Mouse (Mus musculus) midbrain, embryonic 15.5 days (tissue): ENCODE data around the gene Tep1. TPM values are rescaled to one million over a fixed set of nuclear protein-coding genes. Genes with fewer than 3 reads are reported as not detected.

ENCODE experiments used
- ATAC-seq: fragments of 200-750 bp; cut with Nextera tagmentation; replicated peaks from 2 replicates; pipeline ENCODE4 v1.8.0; 2017; ENCODE audit warnings: moderate TSS enrichment
- H3K27ac ChIP-seq: fragments of 300-500 bp; sonication (generic); 2 replicates; pipeline ENCODE4 v1.5.1; 2015; ENCODE audit warnings: mild to moderate bottlenecking, inconsistent platforms
- H3K27me3 ChIP-seq: fragments of 300-500 bp; sonication (generic); replicated peaks from 2 replicates; pipeline ENCODE4 v1.6.1; 2015; ENCODE audit warnings: inconsistent platforms
- H3K36me3 ChIP-seq: fragments of 300-500 bp; sonication (generic); replicated peaks from 2 replicates; pipeline ENCODE4 v1.6.1; 2015; ENCODE audit warnings: inconsistent platforms
- H3K4me1 ChIP-seq: fragments of 300-500 bp; sonication (generic); 2 replicates; pipeline ENCODE4 v1.6.1; 2015; ENCODE audit warnings: inconsistent platforms
- H3K4me2 ChIP-seq: fragments of 300-500 bp; sonication (generic); 2 replicates; pipeline ENCODE4 v1.6.1; 2015; ENCODE audit warnings: inconsistent platforms, mild to moderate bottlenecking, moderate library complexity
- H3K4me3 ChIP-seq: fragments of 300-500 bp; sonication (generic); 2 replicates; pipeline ENCODE4 v1.5.1; 2015; ENCODE audit warnings: mild to moderate bottlenecking, inconsistent platforms
- H3K9ac ChIP-seq: fragments of 300-500 bp; sonication (generic); 2 replicates; pipeline ENCODE4 v1.6.1; 2015; ENCODE audit warnings: mild to moderate bottlenecking, inconsistent platforms
- H3K9me3 ChIP-seq: fragments of 300-500 bp; sonication (generic); 2 replicates; pipeline ENCODE4 v1.6.1; 2016; ENCODE audit warnings: inconsistent platforms
- WGBS: fragments of 180-500 bp; shearing (Covaris S2); methylation state at CpG from one replicate; pipeline ENCODE4 v1.1.7; 2015; ENCODE audit warnings: mixed read lengths; 5-methylcytosine and 5-hydroxymethylcytosine counted together
- polyA plus RNA-seq: library from polyadenylated mRNA; unstranded; fragments of >200 nt; fragmentation: Nextera tagmentation; extraction: Ambion mirVana; gene quantifications from 2 replicates; pipeline ENCODE4 v1.2.1, GENCODE M21; 2015

Gene Tep1
- polyA plus RNA-seq, 1 experiment from 2014 or later, result 2.6 TPM

DNA sequence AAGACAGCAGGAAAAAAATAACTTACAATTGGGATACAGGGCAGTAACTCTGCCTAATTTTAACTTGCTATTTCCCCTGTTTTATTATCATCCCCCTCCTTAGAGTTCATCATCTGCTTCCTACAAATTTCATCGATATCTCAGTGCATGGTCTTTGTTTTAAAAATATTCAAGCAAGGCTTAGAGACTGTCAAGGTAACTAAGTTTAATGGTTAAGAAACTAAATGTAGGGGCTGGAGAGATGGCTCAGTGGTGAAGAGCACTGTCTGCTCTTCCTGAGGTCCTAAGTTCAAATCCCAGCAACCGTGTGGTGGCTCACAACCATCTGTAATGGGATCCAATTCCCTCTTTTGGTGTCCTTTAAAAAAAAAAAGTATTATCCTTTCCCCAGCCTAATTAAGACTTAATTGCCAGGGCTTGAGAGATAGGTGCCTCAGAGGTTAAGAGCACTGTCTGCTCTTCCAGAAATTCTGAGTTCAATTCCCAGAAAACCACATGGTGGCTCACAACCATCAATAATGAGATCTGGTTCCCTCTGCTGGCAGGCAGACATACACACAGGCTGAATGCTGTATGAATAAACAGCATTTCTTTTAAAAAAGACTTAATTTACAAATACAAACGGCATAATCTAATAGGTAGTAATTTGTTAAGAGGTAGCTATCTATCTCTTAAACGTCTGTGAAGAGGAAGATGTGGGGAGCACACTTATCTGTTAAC, 67.4 kb downstream of the Tep1 start:
- Histone ChIP-seq H3K9ac (no peak overlapping the region), H3K4me1 (peaks cover 5% of the 10 kb centered on the region), H3K4me2 (no peak overlapping the region), H3K36me3 (no peaks in the 10 kb centered on the region), H3K9me3 (no peaks in the 10 kb centered on the region), H3K4me3 (no peak overlapping the region), H3K27ac (no peak overlapping the region), H3K27me3 (no peaks in the 10 kb centered on the region)
- 61% methylated on average over 4 of the region's 4 CpGs for WGBS
- no peak for ATAC-seq

DNA sequence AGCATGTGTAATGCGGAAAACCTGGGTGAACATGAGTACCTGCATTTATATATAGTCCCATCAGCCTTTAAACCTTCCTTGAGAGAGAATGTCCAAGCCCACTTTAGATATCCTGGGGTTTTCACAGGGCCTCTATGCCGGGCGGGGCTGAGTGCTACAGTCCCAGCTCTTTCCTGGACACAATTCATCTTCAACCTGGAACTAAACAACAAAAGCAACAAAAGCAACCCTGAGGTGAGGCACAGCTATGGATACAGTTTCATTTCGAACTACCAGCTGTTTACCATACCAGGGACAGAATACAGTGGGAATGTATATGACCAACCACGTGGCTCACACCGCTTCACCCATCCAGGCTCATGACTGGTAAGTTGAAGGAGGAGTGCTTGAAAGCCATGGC, 67.9 kb downstream of the Tep1 start:
- H3K4me1 ChIP-seq, result peaks cover 5% of the 10 kb centered on the region
- H3K4me2 ChIP-seq, result no peak overlapping the region
- ATAC-seq, result no peak
- H3K27ac ChIP-seq, result no peak overlapping the region
- no peaks in the 10 kb centered on the region for H3K36me3 ChIP-seq
- H3K27me3 ChIP-seq, result no peaks in the 10 kb centered on the region
- no peaks in the 10 kb centered on the region for H3K9me3 ChIP-seq
- 89% methylated on average over 6 of the region's 6 CpGs for WGBS
- H3K9ac ChIP-seq, result no peak overlapping the region
- no peak overlapping the region for H3K4me3 ChIP-seq

DNA sequence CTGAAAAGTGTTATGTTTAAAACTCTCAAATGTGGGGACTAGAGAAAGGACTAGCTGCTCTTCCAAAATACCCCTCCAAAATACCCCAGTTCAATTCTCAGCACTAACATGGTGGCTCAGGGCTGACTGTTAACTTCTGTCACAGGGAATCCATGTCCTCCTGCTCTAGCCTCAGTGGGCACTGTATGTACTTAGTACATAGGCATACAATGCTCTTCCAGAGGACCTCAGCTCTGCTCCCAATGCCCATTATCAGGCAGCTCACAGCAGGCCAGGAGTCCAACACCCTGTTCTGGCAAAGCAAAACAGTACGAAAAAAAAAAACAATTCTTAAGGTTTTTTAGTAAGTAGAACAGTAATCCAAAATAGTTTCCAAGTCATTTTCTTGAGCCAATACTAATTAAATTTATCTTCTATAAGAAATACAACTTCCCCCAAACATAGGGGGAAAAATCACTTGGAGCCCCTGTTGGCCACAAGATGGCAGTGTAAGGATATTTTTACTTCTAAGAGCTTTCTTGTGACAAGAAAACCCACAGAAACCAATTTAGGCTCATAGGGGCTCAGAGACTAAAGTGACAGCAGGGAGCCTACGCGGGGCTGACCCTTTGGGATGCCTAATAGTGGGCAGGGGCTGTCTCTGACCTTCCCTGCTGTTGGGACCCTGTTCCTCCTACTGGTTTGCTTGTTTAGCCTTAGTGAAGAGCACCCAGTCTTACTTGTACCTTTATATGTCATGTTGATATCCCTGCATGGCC, 70.7 kb downstream of the Tep1 start:
- no peak overlapping the region for H3K9ac ChIP-seq
- WGBS, result 5% methylated on average over 3 of the region's 3 CpGs
- ATAC-seq, result peak; percentile 65; the same call in 1 of the 2 replicates
- H3K36me3 ChIP-seq, result no peaks in the 10 kb centered on the region
- H3K4me1 ChIP-seq, result peaks cover 2% of the 10 kb centered on the region; the same call in 1 of the 2 replicates
- no peaks in the 10 kb centered on the region for H3K9me3 ChIP-seq
- H3K27me3 ChIP-seq, result no peaks in the 10 kb centered on the region
- no peak overlapping the region for H3K4me3 ChIP-seq
- H3K27ac ChIP-seq, result no peak overlapping the region
- H3K4me2 ChIP-seq, result peak overlapping the region; percentile 5; the same call in 1 of the 2 replicates

DNA sequence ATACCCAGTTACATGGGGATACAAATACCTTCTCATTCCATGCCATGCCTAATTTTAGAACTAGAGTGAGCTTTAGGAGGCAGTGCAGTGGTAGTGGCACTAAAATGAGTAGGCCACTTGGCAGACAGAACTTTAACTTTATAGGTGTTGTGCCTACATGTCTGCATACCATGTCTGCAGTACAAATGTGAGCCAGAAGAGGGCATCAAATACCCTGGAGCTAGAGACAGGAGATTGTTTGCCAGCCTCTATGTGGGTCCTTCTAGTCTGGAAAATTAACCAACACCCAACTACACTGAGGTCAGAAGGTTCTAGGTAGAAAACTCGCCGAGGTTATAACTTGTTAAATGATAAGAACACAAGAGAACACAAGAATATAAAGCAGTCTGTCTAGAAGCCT, 71.8 kb downstream of the Tep1 start:
- ATAC-seq, result no peak
- H3K27me3 ChIP-seq, result no peaks in the 10 kb centered on the region
- H3K27ac ChIP-seq, result no peak overlapping the region
- no peaks in the 10 kb centered on the region for H3K36me3 ChIP-seq
- peaks cover 2% of the 10 kb centered on the region; the same call in 1 of the 2 replicates for H3K4me1 ChIP-seq
- no peak overlapping the region for H3K4me2 ChIP-seq
- H3K9ac ChIP-seq, result no peak overlapping the region
- WGBS, result 62% methylated on average over 2 of the region's 2 CpGs
- no peak overlapping the region for H3K4me3 ChIP-seq
- no peaks in the 10 kb centered on the region for H3K9me3 ChIP-seq

DNA sequence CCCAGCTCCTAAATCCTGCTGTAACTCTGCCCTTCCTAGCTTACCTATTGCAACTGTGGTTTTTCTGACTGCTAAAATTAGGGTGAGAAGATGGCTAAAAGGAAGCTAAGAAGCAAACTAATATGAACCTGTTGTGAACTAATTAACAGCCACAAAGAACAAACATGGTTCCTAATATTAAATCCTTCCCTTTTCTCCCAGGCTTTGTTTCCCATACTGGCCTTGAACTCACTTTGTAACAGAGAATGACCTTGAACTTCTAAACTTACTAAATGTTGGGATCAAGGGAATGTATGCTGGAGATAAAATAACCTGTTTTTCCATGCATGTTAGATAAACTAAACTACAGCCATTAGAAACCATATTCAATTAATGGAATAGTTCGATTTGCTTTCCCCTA, 73.9 kb downstream of the Tep1 start:
- Histone ChIP-seq H3K27me3 (no peaks in the 10 kb centered on the region), H3K9me3 (no peaks in the 10 kb centered on the region), H3K36me3 (no peaks in the 10 kb centered on the region), H3K4me1 (peaks cover 2% of the 10 kb centered on the region; the same call in 1 of the 2 replicates), H3K4me2 (no peak overlapping the region), H3K4me3 (no peak overlapping the region), H3K27ac (no peak overlapping the region), H3K9ac (no peak overlapping the region)
- no peak for ATAC-seq
- WGBS, result 92% methylated on average over 1 of the region's 1 CpGs

DNA sequence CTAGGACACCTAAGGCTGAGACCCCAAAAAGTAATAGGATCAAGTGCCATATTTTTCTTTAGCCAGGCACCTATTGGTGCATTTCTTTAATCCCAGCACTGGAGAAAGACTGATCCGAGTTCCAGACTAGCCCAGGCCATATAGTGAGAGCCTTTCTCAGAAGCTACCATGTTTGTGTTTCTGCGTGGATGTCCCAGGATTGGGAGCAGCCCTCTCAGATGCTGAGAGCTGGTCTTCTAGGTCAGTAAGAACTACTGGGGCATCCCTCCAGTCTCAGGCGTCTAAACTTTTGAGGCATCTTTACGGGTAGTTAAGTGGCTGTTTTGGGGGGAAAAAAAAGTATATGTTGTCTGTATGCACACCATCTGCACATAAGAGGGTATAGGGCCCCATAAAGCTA, 74.4 kb downstream of the Tep1 start:
- H3K27ac ChIP-seq, result no peak overlapping the region
- H3K27me3 ChIP-seq, result no peaks in the 10 kb centered on the region
- no peaks in the 10 kb centered on the region for H3K9me3 ChIP-seq
- peaks cover 2% of the 10 kb centered on the region; the same call in 1 of the 2 replicates for H3K4me1 ChIP-seq
- H3K4me3 ChIP-seq, result no peak overlapping the region
- no peaks in the 10 kb centered on the region for H3K36me3 ChIP-seq
- H3K9ac ChIP-seq, result no peak overlapping the region
- 88% methylated on average over 4 of the region's 4 CpGs for WGBS
- no peak for ATAC-seq
- no peak overlapping the region for H3K4me2 ChIP-seq

DNA sequence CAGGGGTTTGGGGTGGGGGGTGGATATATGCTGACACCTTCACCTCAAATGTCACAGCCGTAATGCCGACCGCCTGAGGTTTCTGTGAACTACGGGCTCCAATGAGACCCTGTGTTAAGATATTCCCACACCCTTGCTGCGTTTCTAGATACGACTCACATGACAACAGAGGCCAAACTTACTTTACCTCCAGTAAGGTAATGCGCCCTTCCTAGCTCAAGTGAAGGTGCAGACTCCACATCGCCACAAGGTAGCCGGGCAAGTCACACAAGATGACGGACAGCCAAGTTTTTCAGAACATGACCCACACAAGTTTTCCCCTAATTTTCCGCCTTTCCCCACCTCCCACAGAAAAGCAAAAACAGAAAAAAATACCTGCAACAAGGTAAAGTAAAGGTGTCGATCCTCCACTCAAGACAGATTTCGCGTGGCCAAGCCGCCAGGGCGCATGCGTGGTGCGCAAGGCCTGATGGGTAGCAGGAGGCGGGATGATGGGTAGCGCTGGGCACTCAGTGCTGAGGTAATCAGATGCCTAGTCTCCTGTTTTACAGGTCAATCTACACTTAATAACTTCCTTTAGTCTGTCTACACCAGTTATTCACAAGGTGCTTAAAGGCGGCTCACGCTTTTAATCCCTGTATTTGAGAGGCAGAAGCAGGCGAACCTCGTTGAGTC, 75.0 kb downstream of the Tep1 start:
- ATAC-seq, result no peak
- no peaks in the 10 kb centered on the region for H3K27me3 ChIP-seq
- no peak overlapping the region for H3K4me2 ChIP-seq
- H3K9me3 ChIP-seq, result no peaks in the 10 kb centered on the region
- no peak overlapping the region for H3K27ac ChIP-seq
- no peak overlapping the region for H3K9ac ChIP-seq
- 93% methylated on average over 24 of the region's 24 CpGs for WGBS
- peaks cover 2% of the 10 kb centered on the region; the same call in 1 of the 2 replicates for H3K4me1 ChIP-seq
- H3K4me3 ChIP-seq, result no peak overlapping the region
- H3K36me3 ChIP-seq, result no peaks in the 10 kb centered on the region

DNA sequence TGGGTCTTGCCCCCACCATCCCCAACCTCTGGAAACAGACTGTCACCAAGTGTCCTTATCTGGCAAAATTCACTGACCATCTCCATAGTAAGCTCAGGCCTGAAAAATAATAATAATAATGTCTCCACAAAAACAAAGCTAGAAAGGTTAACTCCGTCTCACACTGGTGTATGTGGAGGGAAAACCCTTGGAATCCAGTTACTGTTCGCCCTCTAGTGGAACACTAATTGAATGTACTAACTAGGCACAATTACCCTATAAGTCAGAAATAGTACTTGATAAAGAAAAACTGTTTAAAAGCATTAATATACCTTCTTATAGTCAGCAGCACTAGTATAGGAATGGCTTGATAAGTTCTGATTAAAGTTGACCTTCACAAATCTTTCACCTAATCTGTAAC, 82.2 kb downstream of the Tep1 start:
- Histone ChIP-seq H3K27ac (no peak overlapping the region), H3K4me3 (no peak overlapping the region), H3K4me2 (no peak overlapping the region), H3K9me3 (no peaks in the 10 kb centered on the region), H3K36me3 (no peaks in the 10 kb centered on the region), H3K27me3 (no peaks in the 10 kb centered on the region), H3K4me1 (peaks cover 14% of the 10 kb centered on the region), H3K9ac (no peak overlapping the region)
- ATAC-seq, result no peak
- WGBS, result 6% methylated on average over 2 of the region's 2 CpGs

DNA sequence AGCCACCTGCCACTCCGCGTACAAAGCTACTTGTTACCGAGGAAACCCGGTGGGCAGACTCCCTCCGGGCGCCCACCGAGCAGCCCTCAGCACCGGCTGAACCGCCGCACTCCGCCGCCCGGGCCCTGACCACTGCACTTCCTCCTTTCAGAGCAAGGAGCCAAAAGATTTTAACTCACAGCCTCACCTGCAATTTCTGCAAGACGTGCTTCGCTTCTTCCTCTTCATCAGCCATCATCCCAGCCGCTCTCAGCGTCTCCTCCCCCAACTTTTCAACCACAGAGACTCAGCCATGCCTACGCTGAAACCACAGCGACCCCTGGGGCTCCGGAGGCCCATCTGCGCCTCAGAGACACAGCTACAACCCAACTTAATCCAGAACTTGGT, 85.1 kb downstream of the Tep1 start, which contains the start of gene Ttc5:
TSS of gene Ttc5 (minus strand) at position 269 of the 387 bp plus-strand sequence.
- peak; percentile 98 for ATAC-seq
- H3K36me3 ChIP-seq, result peaks cover 12% of the 10 kb centered on the region; the same call in 1 of the 2 replicates
- no peaks in the 10 kb centered on the region for H3K9me3 ChIP-seq
- 0% methylated on average over 21 of the region's 21 CpGs for WGBS
- H3K4me2 ChIP-seq, result peak within 1 kb of the TSS; percentile 61
- H3K27me3 ChIP-seq, result no peaks in the 10 kb centered on the region
- peak within 1 kb of the TSS; percentile 85 for H3K27ac ChIP-seq
- peak within 1 kb of the TSS; percentile 56 for H3K4me3 ChIP-seq
- H3K4me1 ChIP-seq, result peaks cover 16% of the 10 kb centered on the region
- peak within 1 kb of the TSS; percentile 71 for H3K9ac ChIP-seq

DNA sequence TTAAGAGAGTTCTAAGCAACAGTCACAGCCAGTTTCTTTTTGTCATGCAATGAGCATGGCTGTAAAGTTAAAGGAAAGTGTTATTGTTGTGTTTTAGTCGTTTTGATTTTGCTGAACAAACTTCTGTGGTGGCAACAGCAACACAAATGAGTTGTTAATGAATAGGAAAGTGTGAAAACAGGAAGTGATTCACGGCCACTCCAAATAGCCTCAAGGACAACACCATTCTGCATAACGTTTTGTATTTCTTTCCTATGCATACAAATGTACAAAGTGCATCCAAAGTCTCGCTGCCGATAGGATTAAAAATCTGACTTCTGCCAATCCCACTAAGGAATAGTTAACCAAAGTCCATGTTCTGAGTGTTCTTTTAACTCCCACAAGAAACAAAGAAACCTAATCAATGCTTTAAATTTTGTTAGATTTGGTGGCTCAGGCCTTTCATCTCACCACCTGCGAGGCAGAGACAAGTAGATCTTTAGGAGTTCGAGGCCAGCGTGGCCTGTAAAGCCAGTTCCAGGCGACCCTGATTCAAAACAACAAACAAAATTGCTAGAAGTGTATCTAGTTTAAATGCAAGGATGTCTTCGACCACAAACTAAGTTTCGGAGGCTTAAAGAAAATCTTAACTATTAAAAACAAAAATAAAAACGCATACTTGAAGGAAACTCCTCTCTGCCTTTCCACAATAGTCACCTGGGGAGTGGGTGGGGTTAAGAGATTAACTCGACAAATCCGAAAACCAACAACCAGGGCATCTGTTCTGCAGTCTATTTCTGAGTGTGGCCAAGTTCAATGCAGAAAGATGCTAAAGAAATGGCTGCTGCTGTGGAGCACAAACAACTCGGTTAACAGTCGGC, 85.7 kb downstream of the Tep1 start:
- H3K9me3 ChIP-seq, result no peaks in the 10 kb centered on the region
- peak overlapping the region; percentile 85 for H3K27ac ChIP-seq
- H3K9ac ChIP-seq, result peak overlapping the region; percentile 71
- H3K4me1 ChIP-seq, result peaks cover 16% of the 10 kb centered on the region
- 24% methylated on average over 16 of the region's 16 CpGs for WGBS
- no peaks in the 10 kb centered on the region for H3K27me3 ChIP-seq
- H3K4me2 ChIP-seq, result peak overlapping the region; percentile 61
- no peak for ATAC-seq
- H3K36me3 ChIP-seq, result peaks cover 17% of the 10 kb centered on the region; the same call in 1 of the 2 replicates
- peak overlapping the region; percentile 56 for H3K4me3 ChIP-seq

DNA sequence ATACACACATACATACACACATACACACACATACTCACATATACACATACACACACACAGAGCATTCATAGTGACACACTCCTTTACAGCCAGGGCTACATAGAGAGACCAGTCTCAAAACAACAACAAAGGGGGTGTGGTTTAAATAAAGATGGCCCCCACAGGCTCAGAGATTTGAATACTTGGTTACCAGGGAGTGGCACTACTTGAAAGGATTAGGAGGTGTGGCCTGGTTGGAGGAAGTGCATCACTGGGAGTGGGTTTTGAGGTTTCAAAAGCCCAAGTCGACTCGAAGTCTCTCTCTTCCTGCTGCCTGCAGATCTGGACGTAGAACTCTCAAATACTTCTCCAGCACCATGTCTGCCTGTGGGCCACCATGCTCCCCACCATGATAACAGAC, 88.2 kb downstream of the Tep1 start:
- Histone ChIP-seq H3K27me3 (no peaks in the 10 kb centered on the region), H3K36me3 (peaks cover 24% of the 10 kb centered on the region; the same call in 1 of the 2 replicates), H3K9me3 (no peaks in the 10 kb centered on the region), H3K4me3 (no peak overlapping the region), H3K4me2 (no peak overlapping the region), H3K4me1 (peaks cover 16% of the 10 kb centered on the region), H3K27ac (no peak overlapping the region), H3K9ac (no peak overlapping the region)
- no peak for ATAC-seq
- WGBS, result 94% methylated on average over 3 of the region's 3 CpGs
